Mouse (Mus musculus) erythroblast, embryonic 14.5 days (primary cell): Measurements from ENCODE around the gene Mgp. TPM values are rescaled to one million over a fixed set of nuclear protein-coding genes. Genes with fewer than 3 reads are reported as not detected.

Source experiments
- H3K27me3 ChIP-seq: 2 replicates; pipeline ENCODE4 v1.6.1; 2012; ENCODE audit warnings: inconsistent platforms; ENCODE audit not compliant: control insufficient read depth
- H3K36me3 ChIP-seq: 2 replicates; pipeline ENCODE4 v1.6.1; 2012; ENCODE audit warnings: mild to moderate bottlenecking, inconsistent platforms; ENCODE audit not compliant: control insufficient read depth
- H3K4me1 ChIP-seq: 2 replicates; pipeline ENCODE4 v1.6.1; 2012; ENCODE audit warnings: inconsistent platforms; ENCODE audit not compliant: control insufficient read depth
- H3K4me3 ChIP-seq: replicated peaks from 2 replicates; pipeline ENCODE3; 2012; ENCODE audit warnings: moderate library complexity, mild to moderate bottlenecking, inconsistent platforms
- H3K9me3 ChIP-seq: 2 replicates; pipeline ENCODE4 v1.6.1; 2012; ENCODE audit warnings: low read length, inconsistent platforms, mixed read lengths; ENCODE audit not compliant: control insufficient read depth
- GATA1 ChIP-seq: IDR thresholded peaks from 2 replicates; pipeline ENCODE4 v1.6.1; 2012; ENCODE audit warnings: low read length, inconsistent platforms, mixed read lengths
- TAL1 ChIP-seq: IDR thresholded peaks from 3 replicates; pipeline ENCODE4 v1.6.1; 2012; ENCODE audit warnings: low read length, inconsistent platforms, mixed read lengths
- polyA plus RNA-seq: library from polyadenylated mRNA; stranded (reverse); fragments of >175 nt; gene quantifications from 2 replicates; pipeline ENCODE4 v1.2.3, GENCODE M21; 2012

Mgp gene
- polyA plus RNA-seq, 1 experiment: not detected

- Histone ChIP-seq H3K27me3 (no peaks in the 10 kb centered on the region), H3K4me3 (no peak overlapping the region), H3K4me1 (peaks cover 30% of the 10 kb centered on the region), H3K36me3 (peaks cover 62% of the 10 kb centered on the region), H3K9me3 (no peaks in the 10 kb centered on the region)
- TF ChIP-seq TAL1 (no peak), GATA1 (no peak)
These were observed 28.4 kb downstream of the Mgp start for GRCm38 (mm10) chr6:136847267-136847666.

- no peaks in the 10 kb centered on the region for H3K9me3 ChIP-seq
- TF ChIP-seq GATA1 (no peak), TAL1 (no peak)
- no peaks in the 10 kb centered on the region for H3K27me3 ChIP-seq
- H3K36me3 ChIP-seq: peaks cover 54% of the 10 kb centered on the region
- no peak overlapping the region for H3K4me3 ChIP-seq
- peaks cover 28% of the 10 kb centered on the region for H3K4me1 ChIP-seq
These were observed 29.7 kb downstream of the Mgp start for GRCm38 (mm10) chr6:136845706-136846480.

- no peak for TF ChIP-seq GATA1
- TF ChIP-seq TAL1: no peak
- Histone ChIP-seq H3K9me3 (no peaks in the 10 kb centered on the region), H3K4me3 (no peak overlapping the region), H3K27me3 (no peaks in the 10 kb centered on the region), H3K4me1 (peaks cover 23% of the 10 kb centered on the region), H3K36me3 (peaks cover 44% of the 10 kb centered on the region)
These were observed 30.7 kb downstream of the Mgp start for GRCm38 (mm10) chr6:136844903-136845302.

GRCm38 (mm10) chr6:136837323-136837722 is 38.3 kb downstream of the Mgp start:
- Histone ChIP-seq H3K36me3 (no peaks in the 10 kb centered on the region), H3K4me3 (no peak overlapping the region), H3K4me1 (no peaks in the 10 kb centered on the region), H3K27me3 (peaks cover 15% of the 10 kb centered on the region), H3K9me3 (no peaks in the 10 kb centered on the region)
- TF ChIP-seq GATA1: no peak
- no peak for TF ChIP-seq TAL1

GRCm38 (mm10) chr6:136835352-136835751 is 40.3 kb downstream of the Mgp start, which contains the start of gene Smco3:
Smco3 (minus strand) TSS chr6:136835452.
- Histone ChIP-seq H3K27me3 (peaks cover 30% of the 10 kb centered on the region), H3K4me1 (no peaks in the 10 kb centered on the region), H3K4me3 (no peak within 1 kb of the TSS), H3K36me3 (no peaks in the 10 kb centered on the region), H3K9me3 (no peaks in the 10 kb centered on the region)
- no peak for TF ChIP-seq GATA1
- no peak for TF ChIP-seq TAL1

- H3K36me3 ChIP-seq: no peaks in the 10 kb centered on the region
- H3K4me1 ChIP-seq: peaks cover 14% of the 10 kb centered on the region
- H3K9me3 ChIP-seq: no peaks in the 10 kb centered on the region
- TF ChIP-seq GATA1 (no peak), TAL1 (no peak)
- H3K4me3 ChIP-seq: no peak overlapping the region
- H3K27me3 ChIP-seq: peaks cover 30% of the 10 kb centered on the region
These were observed 43.9 kb downstream of the Mgp start for GRCm38 (mm10) chr6:136831712-136832111.

- Histone ChIP-seq H3K4me1 (peaks cover 22% of the 10 kb centered on the region), H3K27me3 (peaks cover 17% of the 10 kb centered on the region), H3K4me3 (peak overlapping the region; percentile 91), H3K9me3 (no peaks in the 10 kb centered on the region), H3K36me3 (peaks cover 24% of the 10 kb centered on the region)
- no peak for TF ChIP-seq TAL1
- TF ChIP-seq GATA1: no peak
These were observed 46.9 kb downstream of the Mgp start for GRCm38 (mm10) chr6:136828681-136829080.

GRCm38 (mm10) chr6:136827881-136828561 is 47.6 kb downstream of the Mgp start, which contains the start of gene Wbp11:
Wbp11 (minus strand) TSS chr6:136828233.
- Histone ChIP-seq H3K4me3 (peak within 1 kb of the TSS; percentile 91), H3K36me3 (peaks cover 27% of the 10 kb centered on the region), H3K9me3 (no peaks in the 10 kb centered on the region), H3K4me1 (peaks cover 22% of the 10 kb centered on the region), H3K27me3 (peaks cover 17% of the 10 kb centered on the region)
- no peak for TF ChIP-seq TAL1
- no peak for TF ChIP-seq GATA1

GRCm38 (mm10) chr6:136827516-136827880 is 48.1 kb downstream of the Mgp start, which contains the start of gene BC049715:
BC049715 (plus strand) TSS chr6:136827626.
- Histone ChIP-seq H3K4me1 (peaks cover 22% of the 10 kb centered on the region), H3K36me3 (peaks cover 32% of the 10 kb centered on the region), H3K4me3 (peak within 1 kb of the TSS; percentile 91), H3K9me3 (no peaks in the 10 kb centered on the region), H3K27me3 (peaks cover 17% of the 10 kb centered on the region)
- TF ChIP-seq GATA1 (no peak), TAL1 (no peak)
